Mouse (Mus musculus) right cerebral cortex, postnatal 4 days (tissue): Measurements from ENCODE around the gene Usp21.

Source experiments
- DNase-seq: peaks from one replicate; pipeline ENCODE4 v3.0.0-alpha.2; 2022

Gene Usp21

GRCm38 (mm10) chr1:171283188-171284160 is 4.3 kb downstream of the Usp21 start:
- no peak for DNase-seq

DNA sequence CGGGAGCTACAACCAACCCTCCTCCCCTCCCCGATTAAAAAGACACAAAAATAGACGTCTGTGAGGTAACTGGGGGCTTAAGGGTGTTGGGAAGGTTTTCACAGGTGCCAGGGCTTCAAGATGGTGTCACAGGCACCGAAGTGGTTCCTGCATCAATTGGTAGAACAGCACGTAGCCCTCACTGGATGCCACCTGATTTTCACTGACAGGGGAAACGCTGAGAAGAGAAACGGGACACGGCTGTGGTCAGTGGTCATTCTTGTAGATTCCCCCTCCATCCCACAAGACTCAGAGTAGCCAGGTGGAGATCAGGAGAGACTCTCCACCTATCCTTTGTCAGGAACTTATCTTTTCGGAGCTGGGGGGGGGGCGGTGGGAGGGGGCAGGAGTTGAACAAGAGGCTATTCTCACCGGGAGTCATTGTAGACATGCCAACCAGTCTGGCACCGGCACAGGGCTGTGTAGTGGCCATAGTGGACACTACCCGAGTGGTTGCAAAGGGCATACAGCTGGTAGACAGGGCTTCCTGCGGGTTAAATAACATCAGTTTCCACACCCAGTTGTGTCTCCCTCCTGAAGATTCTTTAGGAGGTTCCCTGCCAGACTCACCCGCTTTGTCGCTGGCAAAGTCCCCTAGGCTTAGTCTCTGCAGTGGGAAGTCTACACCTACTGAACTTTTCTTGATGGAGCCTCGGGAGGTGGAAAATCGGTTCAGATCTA is 5.5 kb downstream of the Usp21 start:
- DNase-seq = no peak

DNA sequence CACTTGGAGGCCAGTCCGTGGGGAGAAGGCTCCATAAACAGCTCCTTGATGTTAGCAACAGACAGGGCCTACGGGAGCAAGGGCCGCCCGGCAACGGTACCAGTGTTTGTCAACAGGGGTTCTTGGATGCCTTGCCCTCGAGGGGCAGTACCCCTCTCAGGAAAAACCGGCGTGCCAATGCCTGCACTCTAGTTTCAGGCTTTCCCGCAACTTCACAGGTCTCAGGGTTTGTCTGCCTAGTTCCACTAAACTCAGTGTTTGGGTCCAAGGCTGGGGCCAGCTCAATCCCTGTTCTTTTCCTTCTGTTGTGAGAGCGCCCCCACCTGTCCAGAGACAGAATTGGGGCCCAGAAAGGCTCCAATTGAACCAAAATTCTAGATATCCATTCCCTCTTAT is 6.3 kb downstream of the Usp21 start:
- DNase-seq = peak; percentile 75

DNA sequence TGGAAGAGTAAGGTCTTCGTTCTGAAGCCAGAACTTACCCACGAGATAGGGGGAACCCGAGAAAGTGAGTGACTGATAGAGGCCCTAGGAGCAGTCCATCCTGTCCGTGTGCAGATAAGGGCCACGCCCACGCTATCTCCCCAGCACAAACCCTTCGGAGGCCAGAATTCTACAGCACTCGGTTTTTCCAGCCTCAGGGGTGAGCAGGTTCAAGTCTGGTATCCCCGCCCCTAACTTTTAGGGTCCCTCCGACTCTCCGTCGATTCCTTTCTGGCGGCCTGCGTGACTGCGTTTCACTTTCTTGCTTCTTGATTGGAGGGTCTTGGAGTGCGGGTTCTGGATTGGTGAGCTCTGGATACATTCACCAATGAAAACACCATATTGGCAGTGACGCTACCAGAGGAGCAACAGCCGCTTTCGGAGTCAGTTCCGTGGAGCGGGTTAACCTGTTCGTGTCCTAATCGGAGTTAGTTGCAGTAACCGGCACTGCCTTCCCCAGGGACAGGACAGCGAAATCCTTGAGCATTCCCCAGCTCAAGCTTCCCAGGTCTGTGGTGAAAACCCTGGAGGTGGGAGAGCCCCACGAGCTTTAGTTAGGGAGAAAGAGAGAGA is 6.8 kb downstream of the Usp21 start, which contains the start of gene Ppox:
TSS of gene Ppox (minus strand) at position 271 of the 612 bp plus-strand sequence.
- DNase-seq = peak; percentile 75

GRCm38 (mm10) chr1:171280250-171280915 is 7.4 kb downstream of the Usp21 start:
- DNase-seq = no peak

GRCm38 (mm10) chr1:171279721-171280120 is 8.1 kb downstream of the Usp21 start:
- no peak for DNase-seq

- DNase-seq = no peak
Observed at GRCm38 (mm10) chr1:171279012-171279705, 8.6 kb downstream of the Usp21 start.

- DNase-seq = no peak
Observed at GRCm38 (mm10) chr1:171278436-171278835, 9.4 kb downstream of the Usp21 start.

DNA sequence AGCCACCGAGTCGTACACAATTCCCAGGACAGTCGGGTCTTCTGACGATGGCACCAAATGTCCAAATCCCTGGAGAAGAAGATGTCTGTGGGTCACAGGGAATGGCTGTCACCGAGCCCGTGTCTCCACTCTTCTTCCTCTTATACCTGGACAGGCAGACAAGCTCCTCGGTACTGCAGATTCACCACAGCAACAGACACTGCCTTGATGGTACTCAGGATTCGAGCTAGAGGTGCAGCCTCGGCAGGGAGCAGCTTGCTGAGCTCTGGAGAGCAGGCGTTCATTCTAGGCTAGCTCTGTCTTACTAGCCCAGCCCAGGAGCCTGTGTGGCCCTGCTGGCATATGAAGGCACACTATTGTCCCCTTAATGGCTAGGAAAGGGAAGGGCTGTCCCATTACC is 10.1 kb downstream of the Usp21 start:
- no peak for DNase-seq

- no peak for DNase-seq
Observed at GRCm38 (mm10) chr1:171276110-171276748, 11.6 kb downstream of the Usp21 start.

DNA sequence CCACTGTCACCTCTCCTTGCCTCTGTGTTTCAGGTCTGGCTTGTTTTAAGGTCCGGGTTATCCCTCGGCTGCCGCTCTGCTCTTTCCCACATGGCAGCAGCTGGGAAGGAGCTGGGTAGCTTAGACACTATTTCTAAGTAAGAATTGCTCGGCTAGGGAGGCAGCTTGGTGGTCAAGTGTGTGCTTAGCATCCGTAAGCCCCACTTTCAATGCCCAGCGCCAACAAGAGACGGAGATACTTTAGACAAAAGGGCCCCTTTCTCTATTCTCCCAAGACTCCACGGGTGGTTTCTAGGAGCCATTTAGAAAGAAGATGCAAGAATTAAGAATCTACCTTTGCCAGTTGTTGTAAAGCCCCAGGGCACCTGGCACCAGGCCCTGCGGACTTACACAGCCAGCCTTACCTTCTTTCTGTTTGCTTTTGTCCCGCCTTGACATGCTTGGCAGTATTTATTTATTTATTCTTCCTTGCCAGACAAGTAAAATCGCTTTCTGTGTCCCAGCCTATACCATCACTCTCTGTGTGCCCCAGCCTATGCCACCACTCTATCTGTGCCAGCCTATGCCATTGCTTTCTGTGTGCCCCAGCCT is 12.6 kb downstream of the Usp21 start:
- DNase-seq = no peak

GRCm38 (mm10) chr1:171274171-171274570 is 13.6 kb downstream of the Usp21 start:
- DNase-seq = no peak

GRCm38 (mm10) chr1:171272086-171272485 is 15.7 kb downstream of the Usp21 start:
- DNase-seq = no peak

DNA sequence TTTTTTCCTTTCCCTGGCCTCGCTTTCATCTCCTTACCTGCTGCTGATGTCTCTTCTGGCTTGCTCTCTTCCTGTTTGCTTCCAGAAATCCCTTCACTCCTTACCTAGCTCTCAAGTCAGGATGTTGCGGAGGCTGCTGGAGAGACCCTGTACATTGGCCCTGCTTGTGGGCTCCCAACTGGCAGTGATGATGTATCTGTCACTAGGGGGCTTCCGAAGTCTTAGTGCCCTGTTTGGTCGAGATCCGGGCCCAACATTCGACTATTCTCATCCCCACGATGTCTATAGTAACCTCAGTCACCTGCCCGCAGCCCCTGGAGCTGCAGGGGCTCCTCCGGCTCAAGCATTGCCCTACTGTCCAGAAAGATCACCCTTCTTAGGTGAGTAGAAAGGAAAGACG is 16.2 kb downstream of the Usp21 start:
- DNase-seq = no peak

- DNase-seq = no peak
Observed at GRCm38 (mm10) chr1:171271196-171271595, 16.6 kb downstream of the Usp21 start.

GRCm38 (mm10) chr1:171270573-171270900 is 17.3 kb downstream of the Usp21 start:
- no peak for DNase-seq

- DNase-seq = peak; percentile 93
Observed at GRCm38 (mm10) chr1:171269848-171270572, 17.8 kb downstream of the Usp21 start, which contains the start of gene B4galt3. Gene B4galt3, plus strand, starts transcription at chr1:171270328.

GRCm38 (mm10) chr1:171268341-171268740 is 19.4 kb downstream of the Usp21 start:
- no peak for DNase-seq

DNA sequence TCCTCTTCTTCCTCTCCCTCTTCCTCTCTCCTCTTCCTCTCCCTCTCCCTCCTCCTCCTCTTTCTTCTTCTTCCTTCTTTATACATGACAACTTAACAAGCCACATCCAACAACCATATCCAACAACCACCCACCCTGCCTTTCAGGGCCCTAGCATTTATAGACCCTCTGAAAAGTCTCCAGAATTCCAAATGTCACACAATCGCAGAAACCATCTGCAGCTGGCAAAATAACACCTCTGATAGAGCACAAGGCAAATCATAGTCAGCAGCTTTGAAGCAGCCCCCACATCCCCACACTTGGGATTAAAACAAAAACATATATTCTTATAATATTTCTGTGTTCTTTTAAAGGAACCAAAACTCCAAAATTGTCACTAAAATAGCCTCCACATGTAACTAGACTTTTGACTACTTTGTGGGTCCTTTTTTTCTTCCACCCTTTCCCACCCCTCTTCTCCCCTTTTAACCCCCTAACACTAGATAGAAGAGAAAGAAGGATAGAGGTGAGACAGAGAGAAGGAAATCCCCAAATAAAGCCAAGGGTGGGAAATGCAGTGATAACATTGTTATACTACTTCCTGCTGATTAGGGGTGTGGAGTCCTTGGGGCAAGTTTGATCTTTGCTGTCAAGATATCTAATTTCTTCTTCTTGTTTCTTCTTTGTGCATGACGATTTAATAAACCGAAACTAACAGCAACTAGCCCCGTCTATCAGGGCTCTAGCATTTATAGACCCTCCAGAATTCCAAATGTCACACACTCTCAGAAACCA is 21.6 kb downstream of the Usp21 start:
- no peak for DNase-seq
